Mouse (Mus musculus): Measurements from ENCODE around the gene Slc2a10.

Slc2a10 gene

GRCm38 (mm10) chr2:165561861-165562260, 58.3 kb downstream of the Slc2a10 start:
- DNase-seq (ENCODE audit: low spot score), result no peak

- no peak for DNase-seq (ENCODE audit: low spot score)
Measured at GRCm38 (mm10) chr2:165563298-165564058, 59.9 kb downstream of the Slc2a10 start.

- DNase-seq (ENCODE audit: low spot score), result no peak
Measured at GRCm38 (mm10) chr2:165564101-165564500, 60.5 kb downstream of the Slc2a10 start.

- DNase-seq (ENCODE audit: low spot score), result no peak
Measured at GRCm38 (mm10) chr2:165564620-165565019, 61.0 kb downstream of the Slc2a10 start.

- DNase-seq (ENCODE audit: low spot score), result no peak
Measured at GRCm38 (mm10) chr2:165566898-165567297, 63.3 kb downstream of the Slc2a10 start.

GRCm38 (mm10) chr2:165567820-165568219, 64.2 kb downstream of the Slc2a10 start:
- DNase-seq (ENCODE audit: low spot score), result no peak

- DNase-seq (ENCODE audit: low spot score), result no peak
Measured at GRCm38 (mm10) chr2:165568911-165569310, 65.3 kb downstream of the Slc2a10 start.
